Mouse (Mus musculus) common myeloid progenitor, adult 5-6 weeks (primary cell): ENCODE results near the gene Olfr700. TPM values are rescaled to one million over a fixed set of nuclear protein-coding genes. Genes with fewer than 3 reads are reported as not detected.
"Not testable (repeated sequence)": the region's sequence is repeated elsewhere in the genome, so short reads cannot be mapped to it uniquely, and the experiment has no call there.

Experiments
- ATAC-seq: replicated peaks from 2 replicates; pipeline ENCODE4 v1.8.0; 2016; ENCODE audit warnings: low read depth, mild to moderate bottlenecking, moderate TSS enrichment, inconsistent platforms; ENCODE audit not compliant: poor library complexity, severe bottlenecking
- total RNA-seq: library from RNA; stranded (forward); fragments of 200-1000, 187-1606 nt; gene quantifications from 2 replicates; pipeline ENCODE4 v1.2.3, GENCODE M21; 2017

Gene Olfr700
- not detected in 2 replicates for total RNA-seq

- ATAC-seq, result no peak
These were observed at the start of gene Olfr700 for GRCm38 (mm10) chr7:106808734-106809133. Gene Olfr700, minus strand, starts transcription at chr7:106808834.

DNA sequence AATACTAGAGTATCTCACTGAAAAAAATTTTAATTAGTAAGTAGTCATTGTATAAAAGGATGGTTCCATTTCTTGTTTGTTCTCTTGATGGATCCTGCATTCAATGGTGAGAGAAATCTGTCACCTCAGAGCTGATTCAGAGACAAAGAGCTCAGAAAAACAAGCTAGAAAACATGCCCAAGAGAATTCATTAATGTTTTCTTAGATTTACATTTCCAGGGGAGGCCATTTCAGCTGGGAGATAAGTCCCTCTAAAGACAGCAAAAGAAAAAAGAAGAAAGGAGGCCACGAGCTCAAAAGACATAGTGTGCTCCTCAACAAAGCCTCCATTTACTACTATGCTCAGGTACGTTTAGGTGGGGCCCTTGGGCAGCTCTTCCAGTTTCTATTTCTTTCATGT is 34.4 kb upstream of the Olfr700 start, which contains the start of gene Olfr703:
TSS of gene Olfr703 (plus strand) at position 301 of the 400 bp plus-strand sequence.
- no peak for ATAC-seq

- ATAC-seq, result no peak
These were observed 25.2 kb upstream of the Olfr700 start, which contains the start of gene Olfr702 for GRCm38 (mm10) chr7:106833793-106834192. Gene Olfr702, minus strand, starts transcription at chr7:106833893.

- no peak for ATAC-seq
These were observed 9.8 kb upstream of the Olfr700 start for GRCm38 (mm10) chr7:106818414-106818813.

- peak; percentile 88 for ATAC-seq
These were observed 7.1 kb upstream of the Olfr700 start for GRCm38 (mm10) chr7:106815775-106816174.

DNA sequence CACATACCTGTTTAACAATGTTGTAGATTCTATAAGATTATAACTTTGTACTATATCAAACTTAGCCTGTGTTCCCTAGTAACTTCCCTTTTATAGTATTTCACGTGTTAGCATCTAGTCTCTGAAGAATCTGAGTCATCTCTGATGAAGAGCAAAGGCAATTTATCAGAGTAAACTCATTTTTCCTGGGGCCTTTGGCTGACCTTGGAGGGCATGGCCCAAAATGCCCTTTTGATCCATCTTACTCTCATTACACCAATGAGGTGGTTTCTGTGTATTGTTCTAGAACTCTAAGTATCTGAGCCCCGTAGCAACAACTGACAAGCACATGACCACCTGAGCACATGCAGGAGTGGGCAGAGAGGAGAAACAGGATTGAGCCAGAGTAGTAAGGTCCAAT is 5.2 kb upstream of the Olfr700 start, which contains the start of gene Olfr701:
TSS of gene Olfr701 (plus strand) at position 301 of the 400 bp plus-strand sequence.
- ATAC-seq, result no peak

DNA sequence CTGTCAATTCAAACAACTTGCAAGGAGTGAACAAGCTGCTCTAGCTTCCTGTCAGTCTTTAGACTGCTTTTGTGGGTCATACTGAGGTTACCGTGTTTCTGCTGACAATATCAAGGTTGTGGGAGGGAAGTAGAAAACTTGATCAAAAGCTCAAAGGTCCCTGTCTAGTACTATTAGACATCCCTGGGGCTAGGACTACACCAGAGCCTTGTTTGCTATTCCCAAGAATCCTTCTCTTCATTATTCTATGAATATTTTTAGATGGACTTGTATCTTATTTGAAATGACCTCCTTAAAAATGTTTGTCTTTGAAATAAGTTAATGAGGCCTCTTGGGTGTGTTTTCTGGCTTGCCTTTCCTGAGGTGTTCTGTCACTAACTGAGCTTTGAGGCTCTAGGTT is 15.5 kb downstream of the Olfr700 start, which contains the start of gene Olfr699:
TSS of gene Olfr699 (minus strand) at position 101 of the 400 bp plus-strand sequence.
- no peak for ATAC-seq

DNA sequence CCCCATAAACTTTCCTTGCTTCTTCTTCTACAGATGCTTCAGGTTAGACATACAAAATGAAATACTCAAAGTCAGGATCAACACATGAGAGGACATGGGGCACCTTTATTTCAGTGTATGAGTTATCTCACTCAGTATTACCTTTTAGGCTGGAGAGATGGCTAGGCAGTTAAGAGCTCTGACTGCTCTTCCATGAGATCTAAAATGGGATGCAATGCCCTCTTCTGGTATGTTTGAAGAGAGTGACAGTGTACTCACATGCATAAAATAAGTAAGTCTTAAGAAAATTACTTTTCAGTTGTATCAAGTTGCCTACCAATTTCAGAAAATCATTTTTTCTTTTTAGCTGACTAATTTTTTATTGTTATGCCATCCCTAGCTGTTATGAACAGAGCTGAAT is 20.3 kb downstream of the Olfr700 start:
- ATAC-seq, result 0 out of 2 replicates have a peak, but pooled peaks have one; percentile 52

DNA sequence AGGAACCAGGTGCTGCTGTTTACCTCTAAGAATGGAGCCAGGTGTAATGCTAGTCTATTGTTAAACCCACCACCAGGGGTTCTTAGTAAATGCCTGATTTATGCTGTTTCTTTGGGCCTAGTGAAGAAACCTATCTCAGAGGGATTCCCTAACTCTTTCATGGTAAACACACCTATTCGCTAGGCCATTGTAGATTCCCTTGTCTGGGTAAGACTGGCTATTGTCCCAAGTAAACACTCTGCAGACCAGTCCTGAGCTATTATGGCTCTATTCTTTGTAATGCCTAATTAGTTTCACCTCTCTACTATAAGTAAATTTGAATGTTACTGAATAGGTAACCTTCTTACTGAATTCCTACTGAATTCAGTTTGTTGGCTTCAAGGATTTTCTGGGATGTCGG is 47.6 kb downstream of the Olfr700 start:
- not testable (repeated sequence) for ATAC-seq

- peak; percentile 87 for ATAC-seq
These were observed 49.8 kb downstream of the Olfr700 start for GRCm38 (mm10) chr7:106758800-106759199.

Other genes with a start within 250 kb of the Olfr700 start
- not detected in 2 replicates for gene Olfr693, start 128.2 kb downstream of the Olfr700 start, total RNA-seq
- gene Olfr694, start 117.0 kb downstream of the Olfr700 start, total RNA-seq, result not detected in 2 replicates
- not detected in 2 replicates for gene Olfr695, start 92.4 kb downstream of the Olfr700 start, total RNA-seq
- not detected in 2 replicates for gene Olfr697, start 66.4 kb downstream of the Olfr700 start, total RNA-seq
- gene Olfr698, start 53.4 kb downstream of the Olfr700 start, total RNA-seq, result not detected in 2 replicates
- gene Olfr699, start 15.6 kb downstream of the Olfr700 start, total RNA-seq, result not detected in 2 replicates
- gene Olfr701, start 5.3 kb upstream of the Olfr700 start, total RNA-seq, result not detected in 2 replicates
- gene Olfr702, start 25.1 kb upstream of the Olfr700 start, total RNA-seq, result not detected in 2 replicates
- not detected in 2 replicates for gene Olfr703, start 34.5 kb upstream of the Olfr700 start, total RNA-seq
- not detected in 2 replicates for gene Olfr704, start 54.4 kb upstream of the Olfr700 start, total RNA-seq
- gene Olfr705, start 68.1 kb upstream of the Olfr700 start, total RNA-seq, result not detected in 2 replicates
- gene Olfr706, start 79.3 kb upstream of the Olfr700 start, total RNA-seq, result not detected in 2 replicates
- gene Olfr707, start 92.4 kb upstream of the Olfr700 start, total RNA-seq, result not detected in 2 replicates
- gene Olfr1532-ps1, start 99.2 kb upstream of the Olfr700 start, total RNA-seq, result not detected in 2 replicates
- not detected in 2 replicates for gene Olfr709-ps1, start 123.4 kb upstream of the Olfr700 start, total RNA-seq
- gene Olfr710, start 139.5 kb upstream of the Olfr700 start, total RNA-seq, result not detected in 2 replicates
- not detected in 2 replicates for gene Olfr6, start 155.1 kb upstream of the Olfr700 start, total RNA-seq
- not detected in 2 replicates for gene Olfr711, start 166.6 kb upstream of the Olfr700 start, total RNA-seq
- 0.87 TPM in 1 of 2 replicates, not detected in the other for gene Olfr2, start 197.2 kb upstream of the Olfr700 start, total RNA-seq
- gene Olfr713, start 222.3 kb upstream of the Olfr700 start, total RNA-seq, result not detected in 2 replicates